ENCODE assay signal across 10 mouse cellular contexts in genomic region chr15:12447021-12447434, GRCm38 (mm10).
DNase-seq lines count a peak whose midpoint lies in the region; ATAC-seq and TF ChIP-seq lines count a peak whose summit lies in the region.
"Had no signal": no experiment of that assay in that cellular context is flagged by ENCODE, and none has a peak within 500 bp of the region (broad histone marks: within the 10 kb centered on the region; RNA-seq: fewer than 3 reads in every experiment).

No protein-coding gene starts in this region.

- no peaks in the 10 kb centered on the region for H3K36me3 ChIP-seq in liver, postnatal 0 days (replicated peaks; ENCODE audit: insufficient read depth, low read length)
- H3K36me3 ChIP-seq in liver, embryonic 11.5 days (ENCODE audit: control insufficient read depth, insufficient read depth, low read length) = no peaks in the 10 kb centered on the region
- no peaks in the 10 kb centered on the region for H3K36me3 ChIP-seq in small intestine, adult 2 months (ENCODE audit: control insufficient read depth, insufficient read depth, low read length)
- H3K36me3 ChIP-seq in hindbrain, embryonic 12.5 days = no peaks in the 10 kb centered on the region

- TF ChIP-seq POLR2A in small intestine, adult 2 months (IDR thresholded peaks at IDR 0.05; ENCODE audit: low read depth, low read length) = no peak

- no peak for TF ChIP-seq EP300 in liver, postnatal 0 days (IDR thresholded peaks at IDR 0.05; ENCODE audit: low read depth)

- H3K4me3 ChIP-seq in liver, postnatal 0 days (ENCODE audit: low read depth, low read length) = no peak overlapping the region
- H3K4me3 ChIP-seq in liver, embryonic 11.5 days (ENCODE audit: low read depth, low read length) = no peak overlapping the region
- H3K4me3 ChIP-seq in small intestine, adult 2 months (ENCODE audit: low read depth, low read length) = peak overlapping the region; percentile 54
- H3K4me3 ChIP-seq in hindbrain, embryonic 12.5 days = no peak overlapping the region

- no peak for ATAC-seq in liver, postnatal 0 days
- no peak for ATAC-seq in liver, embryonic 11.5 days (replicated peaks; ENCODE audit: low FRiP score)
- no peak for ATAC-seq in hindbrain, embryonic 12.5 days (ENCODE audit: low FRiP score)

- H3K4me1 ChIP-seq in liver, postnatal 0 days (ENCODE audit: insufficient read depth) = no peaks in the 10 kb centered on the region
- H3K4me1 ChIP-seq in liver, embryonic 11.5 days (replicated peaks; ENCODE audit: control insufficient read depth, insufficient read depth, low read length) = no peaks in the 10 kb centered on the region
- no peaks in the 10 kb centered on the region for H3K4me1 ChIP-seq in small intestine, adult 2 months (ENCODE audit: control insufficient read depth, insufficient read depth, insufficient read length, low read length)
- H3K4me1 ChIP-seq in hindbrain, embryonic 12.5 days = 0 out of 2 replicates have a peak, but pooled peaks cover 3% of the 10 kb centered on the region

- peak overlapping the region; percentile 42; the same call in 1 of the 2 replicates for H3K4me2 ChIP-seq in liver, postnatal 0 days (ENCODE audit: low read depth, low read length)
- H3K4me2 ChIP-seq in liver, embryonic 11.5 days = no peak overlapping the region
- H3K4me2 ChIP-seq in hindbrain, embryonic 12.5 days (replicated peaks) = no peak overlapping the region

- no peak overlapping the region for H3K9ac ChIP-seq in liver, postnatal 0 days (replicated peaks)
- H3K9ac ChIP-seq in liver, embryonic 11.5 days (ENCODE audit: low read depth, low read length) = no peak overlapping the region
- H3K9ac ChIP-seq in hindbrain, embryonic 12.5 days = no peak overlapping the region

- H3K27ac ChIP-seq in liver, postnatal 0 days (ENCODE audit: low read depth) = no peak overlapping the region
- no peak overlapping the region for H3K27ac ChIP-seq in liver, embryonic 11.5 days (ENCODE audit: low read depth, low read length)
- H3K27ac ChIP-seq in small intestine, adult 2 months (ENCODE audit: insufficient read depth, low read depth, low read length) = no peak overlapping the region
- no peak overlapping the region for H3K27ac ChIP-seq in hindbrain, embryonic 12.5 days

- no peaks in the 10 kb centered on the region for H3K27me3 ChIP-seq in liver, postnatal 0 days (ENCODE audit: insufficient read depth, low read length)
- no peaks in the 10 kb centered on the region for H3K27me3 ChIP-seq in liver, embryonic 11.5 days (replicated peaks; ENCODE audit: control insufficient read depth, insufficient read depth, low read length)
- H3K27me3 ChIP-seq in small intestine, adult 2 months (ENCODE audit: control insufficient read depth, insufficient read depth, low read length) = no peaks in the 10 kb centered on the region
- H3K27me3 ChIP-seq in hindbrain, embryonic 12.5 days = no peaks in the 10 kb centered on the region

- no peaks in the 10 kb centered on the region for H3K9me3 ChIP-seq in liver, postnatal 0 days (ENCODE audit: low read length)
- H3K9me3 ChIP-seq in liver, embryonic 11.5 days (ENCODE audit: control insufficient read depth, low read length) = no peaks in the 10 kb centered on the region
- no peaks in the 10 kb centered on the region for H3K9me3 ChIP-seq in hindbrain, embryonic 12.5 days (replicated peaks)

- 52% methylated on average over 10 of the region's 10 CpGs for WGBS in liver, postnatal 0 days (ENCODE audit: insufficient replicate concordance)
- WGBS in liver, embryonic 11.5 days = 68% methylated on average over 10 of the region's 10 CpGs
- 65% methylated on average over 10 of the region's 10 CpGs for WGBS in small intestine, adult 2 months
- 68% methylated on average over 10 of the region's 10 CpGs for WGBS in hindbrain, embryonic 12.5 days

- TF ChIP-seq CTCF in liver, postnatal 0 days (IDR thresholded peaks at IDR 0.05; ENCODE audit: low read depth) = no peak
- no peak for TF ChIP-seq CTCF in small intestine, adult 2 months (IDR thresholded peaks at IDR 0.05; ENCODE audit: extremely low read depth, insufficient read length, insufficient replicate concordance, low read depth, low read length)

- no peak for DNase-seq in liver, postnatal 0 days
- DNase-seq in liver, embryonic 11.5 days (ENCODE audit: low spot score) = no peak
- DNase-seq in frontal cortex, adult 2 months (ENCODE audit: extremely low spot score in 1 of 2, low spot score in 1 of 2) = peak; percentile 65 to 85
- peak; percentile 74 to 75 for DNase-seq in left cerebral cortex, adult 18-20 months (ENCODE audit: low spot score in 2 of 2)
- DNase-seq in spleen, postnatal 4 days (ENCODE audit: low spot score in 2 of 2) = no peak
- DNase-seq in lung, postnatal 10 days = no peak
- DNase-seq: gastrocnemius, postnatal 10 days; kidney, postnatal 36 days had no signal

Comparison
In these comparisons a context has a peak if more than half of its experiments do, and no peak if none do; other contexts are left out.
1. DNase-seq: peak in frontal cortex, adult 2 months (2 of 2) and left cerebral cortex, adult 18-20 months (2 of 2); none in liver, postnatal 0 days (single experiment), liver, embryonic 11.5 days (single experiment), spleen, postnatal 4 days (0 of 2) and lung, postnatal 10 days (single experiment).